Mouse (Mus musculus): ENCODE data around the gene Ppcdc. TPM values are rescaled to one million over a fixed set of nuclear protein-coding genes. Genes with fewer than 3 reads are reported as not detected.
A peak's percentile ranks its signal among the peaks of the same experiment; 100 is the strongest.

Gene Ppcdc
- polyA plus RNA-seq, 1 experiment from 2014 or later: 17.3 TPM

DNA sequence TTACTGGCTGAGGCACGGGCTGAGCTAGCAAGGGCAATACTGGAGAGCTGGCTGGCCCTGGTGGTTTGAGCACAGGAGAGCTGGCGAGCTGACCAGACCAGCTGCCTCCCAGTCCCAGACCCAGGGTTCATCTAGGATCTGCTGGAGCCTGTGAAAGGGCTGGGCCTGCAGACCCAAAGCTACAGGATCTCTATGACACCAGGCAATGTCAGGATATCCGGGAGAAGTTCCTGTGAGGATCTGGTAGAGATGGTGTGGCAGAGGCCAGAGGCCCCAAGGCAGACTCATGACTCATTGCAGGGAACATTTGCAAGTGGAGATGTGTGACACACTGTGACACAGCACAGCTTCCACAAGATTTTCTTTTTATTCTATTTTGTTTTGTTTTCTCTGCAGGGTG lies 14.8 kb downstream of the Ppcdc start:
- Histone ChIP-seq H3K27ac (ENCODE audit: low read depth, low read length) (no peak overlapping the region; the same call in 1 of the 2 replicates), H3K9me3 (ENCODE audit: control insufficient read depth) (no peaks in the 10 kb centered on the region), H3K36me3 (ENCODE audit: control insufficient read depth, insufficient read depth) (0 out of 2 replicates have a peak, but pooled peaks cover 3% of the 10 kb centered on the region), H3K4me3 (ENCODE audit: low read depth, low read length) (no peak overlapping the region), H3K27me3 (replicated peaks; ENCODE audit: control insufficient read depth, insufficient read depth, low read length) (no peaks in the 10 kb centered on the region), H3K9ac (ENCODE audit: low read depth, low read length) (no peak overlapping the region), H3K4me1 (replicated peaks; ENCODE audit: control insufficient read depth, insufficient read depth, low read length) (peaks cover 24% of the 10 kb centered on the region), H3K4me2 (replicated peaks; ENCODE audit: low read depth) (no peak overlapping the region)
- 67% methylated on average over 3 of the region's 3 CpGs for WGBS
- no peak for ATAC-seq
- TF ChIP-seq CTCF (IDR thresholded peaks at IDR 0.05; ENCODE audit: low read depth): no peak

DNA sequence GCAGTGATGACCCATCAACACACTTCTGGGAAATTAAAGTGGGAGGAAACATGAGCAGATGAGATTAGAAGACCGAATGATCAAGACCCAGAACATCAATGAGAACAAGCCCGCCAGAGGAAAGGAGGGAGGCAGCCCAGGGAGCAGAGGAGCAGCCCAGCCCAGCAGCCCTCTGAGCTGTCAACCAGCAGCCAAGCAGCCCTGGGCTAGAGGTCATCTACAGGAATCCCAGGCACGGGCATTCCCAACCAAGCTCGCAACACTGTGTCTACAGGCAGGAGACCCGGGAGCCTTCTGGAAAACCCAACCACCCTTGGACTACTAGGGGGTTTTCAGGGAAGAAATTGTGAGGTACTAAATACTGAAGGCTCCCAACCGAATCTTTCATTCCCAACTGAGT lies 15.9 kb downstream of the Ppcdc start:
- no peak for ATAC-seq
- 73% methylated on average over 6 of the region's 6 CpGs for WGBS
- TF ChIP-seq CTCF (IDR thresholded peaks at IDR 0.05; ENCODE audit: low read depth): no peak

DNA sequence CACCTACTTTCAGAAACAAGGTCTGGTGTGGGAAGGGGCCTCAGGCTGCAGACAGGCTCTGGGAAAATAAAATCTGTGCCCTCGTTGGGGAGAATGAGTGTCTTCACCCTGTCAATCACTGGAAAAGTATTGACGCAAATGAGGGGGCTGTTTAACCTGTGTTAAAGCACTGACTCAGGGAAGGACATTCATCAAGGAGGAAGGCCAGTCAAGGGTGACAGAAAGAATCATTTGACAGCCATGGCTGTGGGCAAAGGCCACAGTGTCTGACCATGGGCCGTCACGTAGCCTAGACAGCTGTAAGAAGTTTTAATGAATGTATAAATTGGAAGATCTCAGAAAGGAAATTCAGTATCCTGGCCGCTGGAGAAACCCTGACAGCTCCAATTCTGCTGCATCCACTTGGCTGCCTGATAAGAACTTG lies 18.2 kb downstream of the Ppcdc start:
- H3K4me1 ChIP-seq (replicated peaks; ENCODE audit: control insufficient read depth, insufficient read depth, low read length): peaks cover 20% of the 10 kb centered on the region
- H3K27me3 ChIP-seq (replicated peaks; ENCODE audit: control insufficient read depth, insufficient read depth, low read length): no peaks in the 10 kb centered on the region
- peak; percentile 17; the same call in 1 of the 2 replicates for ATAC-seq
- no peak overlapping the region for H3K4me2 ChIP-seq (replicated peaks; ENCODE audit: low read depth)
- no peak overlapping the region for H3K4me3 ChIP-seq (ENCODE audit: low read depth, low read length)
- no peaks in the 10 kb centered on the region for H3K9me3 ChIP-seq (ENCODE audit: control insufficient read depth)
- no peak for TF ChIP-seq CTCF (IDR thresholded peaks at IDR 0.05; ENCODE audit: low read depth)
- 34% methylated on average over 5 of the region's 5 CpGs for WGBS
- no peaks in the 10 kb centered on the region; the same call in 1 of the 2 replicates for H3K36me3 ChIP-seq (ENCODE audit: control insufficient read depth, insufficient read depth)
- H3K9ac ChIP-seq (ENCODE audit: low read depth, low read length): no peak overlapping the region
- H3K27ac ChIP-seq (ENCODE audit: low read depth, low read length): peak overlapping the region; percentile 85

More for the DNA sequence above, 15.9 kb downstream of the Ppcdc start:
- H3K27ac ChIP-seq (ENCODE audit: low read depth, low read length): no peak overlapping the region
- H3K4me3 ChIP-seq (ENCODE audit: low read depth, low read length): no peak overlapping the region
- H3K4me1 ChIP-seq (replicated peaks; ENCODE audit: control insufficient read depth, insufficient read depth, low read length): peaks cover 30% of the 10 kb centered on the region
- 0 out of 2 replicates have a peak, but pooled peaks cover 3% of the 10 kb centered on the region for H3K36me3 ChIP-seq (ENCODE audit: control insufficient read depth, insufficient read depth)
- no peak overlapping the region for H3K4me2 ChIP-seq (replicated peaks; ENCODE audit: low read depth)
- H3K9ac ChIP-seq (ENCODE audit: low read depth, low read length): no peak overlapping the region
- no peaks in the 10 kb centered on the region for H3K9me3 ChIP-seq (ENCODE audit: control insufficient read depth)
- H3K27me3 ChIP-seq (replicated peaks; ENCODE audit: control insufficient read depth, insufficient read depth, low read length): no peaks in the 10 kb centered on the region

DNA sequence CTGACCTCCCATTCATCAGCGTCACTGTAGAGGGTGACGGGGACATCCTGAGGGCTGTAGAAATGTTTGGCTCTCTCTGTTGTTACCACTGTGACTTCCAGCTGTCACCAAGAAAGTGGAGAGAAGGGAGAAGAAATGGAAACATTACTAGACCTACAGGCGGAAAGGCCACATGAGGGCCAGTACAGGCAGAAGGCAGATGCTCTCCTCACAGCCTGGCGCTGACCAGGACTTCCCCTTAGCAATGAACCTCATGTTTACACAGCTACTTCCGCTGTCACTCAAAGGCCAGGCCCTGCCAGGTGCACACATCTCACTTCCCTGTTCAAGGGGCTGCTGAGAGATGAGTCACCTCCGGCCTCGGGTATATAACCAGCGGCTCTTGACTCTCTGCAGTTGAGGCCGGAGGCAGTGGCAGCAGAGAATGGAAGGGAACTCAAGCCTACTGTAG lies 18.8 kb downstream of the Ppcdc start:
- WGBS: 16% methylated on average over 9 of the region's 9 CpGs
- H3K4me1 ChIP-seq (replicated peaks; ENCODE audit: control insufficient read depth, insufficient read depth, low read length): peaks cover 20% of the 10 kb centered on the region
- H3K27me3 ChIP-seq (replicated peaks; ENCODE audit: control insufficient read depth, insufficient read depth, low read length): no peaks in the 10 kb centered on the region
- no peak for TF ChIP-seq CTCF (IDR thresholded peaks at IDR 0.05; ENCODE audit: low read depth)
- no peak overlapping the region for H3K9ac ChIP-seq (ENCODE audit: low read depth, low read length)
- ATAC-seq: peak; percentile 94
- H3K36me3 ChIP-seq (ENCODE audit: control insufficient read depth, insufficient read depth): no peaks in the 10 kb centered on the region; the same call in 1 of the 2 replicates
- H3K9me3 ChIP-seq (ENCODE audit: control insufficient read depth): no peaks in the 10 kb centered on the region
- H3K27ac ChIP-seq (ENCODE audit: low read depth, low read length): peak overlapping the region; percentile 85
- H3K4me3 ChIP-seq (ENCODE audit: low read depth, low read length): no peak overlapping the region
- H3K4me2 ChIP-seq (replicated peaks; ENCODE audit: low read depth): peak overlapping the region; percentile 4

GRCm38 (mm10) chr9:57420321-57421120 lies 19.4 kb downstream of the Ppcdc start:
- 20% methylated on average over 20 of the region's 20 CpGs for WGBS
- Histone ChIP-seq H3K4me2 (replicated peaks; ENCODE audit: low read depth) (peak overlapping the region; percentile 4), H3K9me3 (ENCODE audit: control insufficient read depth) (no peaks in the 10 kb centered on the region), H3K4me1 (replicated peaks; ENCODE audit: control insufficient read depth, insufficient read depth, low read length) (peaks cover 20% of the 10 kb centered on the region), H3K9ac (ENCODE audit: low read depth, low read length) (no peak overlapping the region), H3K36me3 (ENCODE audit: control insufficient read depth, insufficient read depth) (no peaks in the 10 kb centered on the region; the same call in 1 of the 2 replicates), H3K27ac (ENCODE audit: low read depth, low read length) (peak overlapping the region; percentile 85), H3K27me3 (replicated peaks; ENCODE audit: control insufficient read depth, insufficient read depth, low read length) (no peaks in the 10 kb centered on the region), H3K4me3 (ENCODE audit: low read depth, low read length) (no peak overlapping the region)
- peak; percentile 43 for TF ChIP-seq CTCF (IDR thresholded peaks at IDR 0.05; ENCODE audit: low read depth)
- peak; percentile 86 for ATAC-seq

- ATAC-seq: no peak
- H3K4me3 ChIP-seq (ENCODE audit: low read depth, low read length): no peak overlapping the region
- peak overlapping the region; percentile 85 for H3K27ac ChIP-seq (ENCODE audit: low read depth, low read length)
- WGBS: 84% methylated on average over 16 of the region's 16 CpGs
- H3K4me1 ChIP-seq (replicated peaks; ENCODE audit: control insufficient read depth, insufficient read depth, low read length): peaks cover 20% of the 10 kb centered on the region
- H3K27me3 ChIP-seq (replicated peaks; ENCODE audit: control insufficient read depth, insufficient read depth, low read length): no peaks in the 10 kb centered on the region
- no peaks in the 10 kb centered on the region for H3K9me3 ChIP-seq (ENCODE audit: control insufficient read depth)
- no peak for TF ChIP-seq CTCF (IDR thresholded peaks at IDR 0.05; ENCODE audit: low read depth)
- peaks cover 4% of the 10 kb centered on the region; the same call in 1 of the 2 replicates for H3K36me3 ChIP-seq (ENCODE audit: control insufficient read depth, insufficient read depth)
- 0 out of 2 replicates have a peak overlapping the region, but pooled peaks have one; percentile 11 for H3K9ac ChIP-seq (ENCODE audit: low read depth, low read length)
- no peak overlapping the region for H3K4me2 ChIP-seq (replicated peaks; ENCODE audit: low read depth)
These were observed 20.2 kb downstream of the Ppcdc start for GRCm38 (mm10) chr9:57419521-57420267.
